Mouse (Mus musculus) liver, postnatal 0 days (tissue): ENCODE measurements around the gene Stxbp5.

Experiments used
- CTCF ChIP-seq: sonication (generic); IDR thresholded peaks from 2 replicates; pipeline ENCODE4 v1.5.1; 2016; ENCODE audit warnings: antibody characterized with exemption, low read depth
- EP300 ChIP-seq: IDR thresholded peaks from 2 replicates; pipeline ENCODE4 v1.6.1; 2016; ENCODE audit warnings: antibody characterized with exemption, low read depth, mild to moderate bottlenecking

- TF ChIP-seq CTCF = no peak
- TF ChIP-seq EP300 = no peak
Measured at GRCm38 (mm10) chr10:9760264-9760663, 140.6 kb downstream of the Stxbp5 start.
